Mouse (Mus musculus) cortical plate, adult 2 months (tissue): Measurements from ENCODE around the gene Olfr1282. TPM values are rescaled to one million over a fixed set of nuclear protein-coding genes. Genes with fewer than 3 reads are reported as not detected.
"Not testable (repeated sequence)": the region's sequence is repeated elsewhere in the genome, so short reads cannot be mapped to it uniquely, and the experiment has no call there.

ENCODE experiments used
- H3K27ac ChIP-seq: fragments of 200-500 bp; 2 replicates; pipeline ENCODE4 v1.5.1; 2012; ENCODE audit warnings: low read length, control low read depth, inconsistent platforms; ENCODE audit not compliant: insufficient read depth
- H3K4me1 ChIP-seq: fragments of 200-500 bp; 2 replicates; pipeline ENCODE4 v1.6.1; 2011; ENCODE audit warnings: low read length; ENCODE audit not compliant: control insufficient read depth, insufficient read depth
- H3K4me3 ChIP-seq: fragments of 200-500 bp; 2 replicates; pipeline ENCODE4 v1.5.1; 2011; ENCODE audit warnings: mild to moderate bottlenecking, low read length, control low read depth; ENCODE audit not compliant: insufficient read depth
- CTCF ChIP-seq: fragments of 200-500 bp; IDR thresholded peaks from 2 replicates; pipeline ENCODE4 v1.5.1; 2011; ENCODE audit warnings: mild to moderate bottlenecking, control low read depth, low read length; ENCODE audit not compliant: insufficient read depth; ENCODE audit errors: extremely low read depth
- POLR2A ChIP-seq: fragments of 200-500 bp; IDR thresholded peaks from 2 replicates; pipeline ENCODE4 v1.6.1; 2011; ENCODE audit warnings: mild to moderate bottlenecking, low read length, control low read depth; ENCODE audit not compliant: insufficient read depth; ENCODE audit errors: extremely low read depth
- polyA plus RNA-seq: library from polyadenylated mRNA; depleted of rRNA; stranded (reverse); fragments of >200 nt; gene quantifications from 2 replicates; pipeline ENCODE4 v1.2.3, GENCODE M21; 2012; rRNA removed

Olfr1282 gene
- not detected in 2 replicates for polyA plus RNA-seq

- no peak for TF ChIP-seq CTCF
- Histone ChIP-seq H3K4me3 (no peak within 1 kb of the TSS), H3K27ac (no peak within 1 kb of the TSS), H3K4me1 (no peaks in the 10 kb centered on the region)
Observed at GRCm38 (mm10) chr2:111335976-111336375, at the start of gene Olfr1282. TSS of gene Olfr1282 (minus strand) at chr2:111336076.

GRCm38 (mm10) chr2:111375222-111375621 is 39.3 kb upstream of the Olfr1282 start, which contains the start of gene Olfr1284:
TSS of gene Olfr1284 (plus strand) at chr2:111375522.
- Histone ChIP-seq H3K27ac (no peak within 1 kb of the TSS), H3K4me3 (no peak within 1 kb of the TSS), H3K4me1 (no peaks in the 10 kb centered on the region)
- TF ChIP-seq CTCF, result no peak
- TF ChIP-seq POLR2A, result no peak

- TF ChIP-seq CTCF (no peak), POLR2A (no peak)
- no peaks in the 10 kb centered on the region for H3K4me1 ChIP-seq
- no peak within 1 kb of the TSS for H3K27ac ChIP-seq
- no peak within 1 kb of the TSS for H3K4me3 ChIP-seq
Observed at GRCm38 (mm10) chr2:111366490-111366889, 30.6 kb upstream of the Olfr1282 start, which contains the start of gene Olfr1283. TSS of gene Olfr1283 (plus strand) at chr2:111366790.

GRCm38 (mm10) chr2:111333721-111334120 is 2.2 kb downstream of the Olfr1282 start:
- H3K27ac ChIP-seq, H3K4me1 ChIP-seq, H3K4me3 ChIP-seq: not testable (repeated sequence)

- no peak for TF ChIP-seq CTCF
- no peak for TF ChIP-seq POLR2A
- H3K27ac ChIP-seq, result no peak within 1 kb of the TSS
- no peak within 1 kb of the TSS for H3K4me3 ChIP-seq
- no peaks in the 10 kb centered on the region for H3K4me1 ChIP-seq
Observed at GRCm38 (mm10) chr2:111326220-111326619, 9.7 kb downstream of the Olfr1282 start, which contains the start of gene Olfr1281. TSS of gene Olfr1281 (plus strand) at chr2:111326520.

- no peak within 1 kb of the TSS for H3K27ac ChIP-seq
- H3K4me3 ChIP-seq, result no peak within 1 kb of the TSS
- H3K4me1 ChIP-seq, result no peaks in the 10 kb centered on the region
- TF ChIP-seq CTCF (no peak), POLR2A (no peak)
Observed at GRCm38 (mm10) chr2:111313717-111314116, 22.2 kb downstream of the Olfr1282 start, which contains the start of gene Olfr1280. TSS of gene Olfr1280 (plus strand) at chr2:111314017.

- no peaks in the 10 kb centered on the region for H3K4me1 ChIP-seq
- TF ChIP-seq CTCF (no peak), POLR2A (no peak)
- H3K4me3 ChIP-seq, result no peak within 1 kb of the TSS
- H3K27ac ChIP-seq, result no peak within 1 kb of the TSS
Observed at GRCm38 (mm10) chr2:111300374-111300773, 35.5 kb downstream of the Olfr1282 start, which contains the start of gene Olfr1279. TSS of gene Olfr1279 (plus strand) at chr2:111300635.

- no peaks in the 10 kb centered on the region for H3K4me1 ChIP-seq
- H3K4me3 ChIP-seq, result no peak overlapping the region
- TF ChIP-seq CTCF (no peak), POLR2A (no peak)
- H3K27ac ChIP-seq, result no peak overlapping the region
Observed at GRCm38 (mm10) chr2:111298541-111298940, 37.3 kb downstream of the Olfr1282 start.

GRCm38 (mm10) chr2:111289836-111290235 is 46.0 kb downstream of the Olfr1282 start, which contains the start of gene Olfr1278:
TSS of gene Olfr1278 (plus strand) at chr2:111290136.
- TF ChIP-seq CTCF (no peak), POLR2A (no peak)
- Histone ChIP-seq H3K27ac (no peak within 1 kb of the TSS), H3K4me3 (no peak within 1 kb of the TSS), H3K4me1 (no peaks in the 10 kb centered on the region)

Other genes with a start within 250 kb of the Olfr1282 start
- not detected in 2 replicates for gene Gm13941, start 230.1 kb downstream of the Olfr1282 start, polyA plus RNA-seq
- not detected in 2 replicates for gene Gm15130, start 183.1 kb downstream of the Olfr1282 start, polyA plus RNA-seq
- gene 4930430A15Rik, start 106.5 kb downstream of the Olfr1282 start, polyA plus RNA-seq, result not detected in 2 replicates
- not detected in 2 replicates for gene Olfr1275, start 100.8 kb downstream of the Olfr1282 start, polyA plus RNA-seq
- gene Olfr1276, start 81.6 kb downstream of the Olfr1282 start, polyA plus RNA-seq, result not detected in 2 replicates
- not detected in 2 replicates for gene Olfr1277, start 62.0 kb downstream of the Olfr1282 start, polyA plus RNA-seq
- not detected in 2 replicates for gene Olfr1278, start 45.9 kb downstream of the Olfr1282 start, polyA plus RNA-seq
- gene Olfr1279, start 35.4 kb downstream of the Olfr1282 start, polyA plus RNA-seq, result not detected in 2 replicates
- not detected in 2 replicates for gene Olfr1280, start 22.1 kb downstream of the Olfr1282 start, polyA plus RNA-seq
- gene Olfr1281, start 9.6 kb downstream of the Olfr1282 start, polyA plus RNA-seq, result not detected in 2 replicates
- gene Olfr1283, start 30.7 kb upstream of the Olfr1282 start, polyA plus RNA-seq, result not detected in 2 replicates
- gene Olfr1284, start 39.4 kb upstream of the Olfr1282 start, polyA plus RNA-seq, result not detected in 2 replicates
- not detected in 2 replicates for gene Olfr1286, start 87.0 kb upstream of the Olfr1282 start, polyA plus RNA-seq
- not detected in 2 replicates for gene Olfr1287, start 113.1 kb upstream of the Olfr1282 start, polyA plus RNA-seq
- not detected in 2 replicates for gene Olfr1288, start 138.0 kb upstream of the Olfr1282 start, polyA plus RNA-seq
- not detected in 2 replicates for gene Olfr1289, start 144.7 kb upstream of the Olfr1282 start, polyA plus RNA-seq
- not detected in 2 replicates for gene Olfr1290, start 157.8 kb upstream of the Olfr1282 start, polyA plus RNA-seq
- not detected in 2 replicates for gene Olfr1291-ps1, start 161.1 kb upstream of the Olfr1282 start, polyA plus RNA-seq
- gene Olfr1293-ps, start 189.1 kb upstream of the Olfr1282 start, polyA plus RNA-seq, result not detected in 2 replicates
- not detected in 2 replicates for gene Olfr1294, start 204.2 kb upstream of the Olfr1282 start, polyA plus RNA-seq
- not detected in 2 replicates for gene Olfr1295, start 233.6 kb upstream of the Olfr1282 start, polyA plus RNA-seq